Mouse (Mus musculus) left cerebral cortex, postnatal 10 days (tissue): ENCODE measurements around the gene Atp10a. TPM values are rescaled to one million over a fixed set of nuclear protein-coding genes. Genes with fewer than 3 reads are reported as not detected.

ENCODE experiments used
- DNase-seq, 2 experiments: peaks; one replicate each; pipeline ENCODE4 v3.0.0; 2021 to 2022; ENCODE audit warnings: low spot score in 2 of 2, mixed read lengths in 1 of 2; ENCODE audit errors: extremely low spot score in 1 of 2
- intact Hi-C: fragments of 180-260 bp; cut with DNase I; formaldehyde crosslinking; loops from one replicate; pipeline ENCODE4 v1.15.1; 2025
- total RNA-seq, 2 experiments: library from RNA; stranded (reverse); gene quantifications; 2 replicates each; pipeline ENCODE4 v1.2.3; 2021

Gene Atp10a
- total RNA-seq, 2 experiments from 2014 or later: 3.4 to 5.5 TPM

GRCm38 (mm10) chr7:58686573-58686972 lies 30.6 kb downstream of the Atp10a start:
- intact Hi-C loops: no loop called here
- DNase-seq: no peak

- intact Hi-C loops: no loop called here
- no peak for DNase-seq
Observed at GRCm38 (mm10) chr7:58686997-58687396, 31.0 kb downstream of the Atp10a start.

GRCm38 (mm10) chr7:58690069-58690923 lies 34.3 kb downstream of the Atp10a start:
- no peak for DNase-seq
- intact Hi-C loops: no loop called here

- intact Hi-C loops: no loop called here
- DNase-seq: no peak
Observed at GRCm38 (mm10) chr7:58690997-58691596, 35.1 kb downstream of the Atp10a start.

GRCm38 (mm10) chr7:58692704-58693103 lies 36.7 kb downstream of the Atp10a start:
- intact Hi-C loops: no loop called here
- DNase-seq: peak in 1 of 2 experiments; percentile 28

DNA sequence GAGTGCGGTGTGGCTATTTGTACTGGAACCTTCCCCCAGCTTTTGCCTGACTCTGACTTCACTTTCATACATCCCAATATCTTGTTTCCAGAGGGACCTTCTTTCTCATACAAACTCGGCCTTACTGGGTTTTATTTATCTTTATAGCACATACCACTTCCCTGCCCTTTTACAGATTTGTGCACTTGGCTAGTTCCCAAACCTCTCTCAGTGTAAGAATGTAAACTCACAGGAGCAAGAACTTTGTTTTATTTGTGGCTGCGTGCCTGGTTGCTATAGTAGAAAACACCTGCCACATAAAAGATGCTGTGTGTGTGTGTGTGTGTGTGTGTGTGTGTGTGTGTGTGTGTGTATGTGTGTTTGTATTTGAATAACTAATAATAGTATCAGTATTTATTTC lies 37.4 kb downstream of the Atp10a start:
- DNase-seq: no peak
- intact Hi-C loops: no loop called here

GRCm38 (mm10) chr7:58695661-58696060 lies 39.7 kb downstream of the Atp10a start:
- DNase-seq: no peak
- intact Hi-C loops: no loop called here

DNA sequence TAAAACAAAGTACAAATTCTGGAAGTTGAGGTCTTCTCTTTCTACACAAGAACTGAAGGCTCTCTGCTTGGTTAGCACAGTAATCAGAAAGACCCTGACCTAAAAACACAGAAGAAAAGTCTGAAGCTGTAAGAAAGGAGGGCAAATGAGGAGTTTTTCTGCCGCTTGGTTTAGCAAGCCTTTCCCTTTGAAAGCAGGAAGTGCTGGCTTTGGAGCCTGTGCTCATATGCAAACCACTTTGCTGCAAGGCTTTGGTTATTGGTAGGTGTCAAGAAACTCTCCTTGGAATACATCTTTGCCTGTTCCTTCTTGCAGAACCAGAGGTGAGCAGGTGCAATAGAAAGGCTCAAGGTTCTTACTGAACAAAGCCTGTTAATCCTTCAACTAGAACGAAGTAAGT lies 41.1 kb downstream of the Atp10a start:
- no peak for DNase-seq
- intact Hi-C loops: no loop called here

DNA sequence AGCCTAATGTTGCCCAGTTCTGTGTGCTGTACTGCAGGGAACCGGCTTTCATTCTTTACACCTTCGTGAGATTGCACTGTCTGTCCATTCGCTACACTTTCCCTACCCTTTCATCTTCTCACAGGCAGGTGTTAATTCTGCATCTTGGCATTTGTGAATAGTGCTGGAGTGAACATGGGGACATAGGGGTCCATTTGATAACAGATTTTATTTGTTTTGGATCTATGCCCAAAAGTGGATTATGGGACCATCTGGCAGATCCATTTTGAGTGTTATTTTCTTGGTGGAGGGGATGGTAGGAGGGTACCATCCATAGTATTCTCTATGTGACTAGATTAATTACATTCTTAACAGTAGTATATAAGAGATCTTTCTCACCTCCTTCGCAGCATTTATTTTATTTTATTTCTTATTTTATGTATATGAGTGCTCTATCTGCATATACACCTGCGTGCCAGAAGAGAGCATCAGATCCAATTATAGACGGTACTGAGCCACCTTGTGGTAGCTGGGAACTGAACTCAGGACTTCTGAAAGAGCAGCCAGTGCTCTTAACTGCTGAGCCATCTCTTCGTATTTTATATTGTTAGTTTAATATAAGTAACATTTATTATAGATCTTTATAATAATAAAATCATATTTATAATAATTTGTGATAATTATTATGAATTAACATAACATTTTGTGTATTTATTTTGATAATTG lies 42.9 kb downstream of the Atp10a start:
- DNase-seq: no peak
- intact Hi-C loops: no loop called here

GRCm38 (mm10) chr7:58701311-58701710 lies 45.3 kb downstream of the Atp10a start:
- no peak for DNase-seq
- intact Hi-C loops: no loop called here

GRCm38 (mm10) chr7:58705158-58705557 lies 49.2 kb downstream of the Atp10a start:
- no peak for DNase-seq
- intact Hi-C loops: no loop called here

GRCm38 (mm10) chr7:58709306-58709705 lies 53.3 kb downstream of the Atp10a start:
- intact Hi-C loops: no loop called here

GRCm38 (mm10) chr7:58710312-58710711 lies 54.3 kb downstream of the Atp10a start:
- no peak for DNase-seq
- intact Hi-C loops: no loop called here

More at GRCm38 (mm10) chr7:58709306-58709705, 53.3 kb downstream of the Atp10a start:
- no peak for DNase-seq

GRCm38 (mm10) chr7:58711811-58712210 lies 55.8 kb downstream of the Atp10a start:
- intact Hi-C loops: no loop called here
- no peak for DNase-seq

GRCm38 (mm10) chr7:58715576-58716144 lies 59.7 kb downstream of the Atp10a start:
- intact Hi-C loops: no loop called here
- DNase-seq: peak in 1 of 2 experiments; percentile 32

- DNase-seq: no peak
- intact Hi-C loops: no loop called here
Observed at GRCm38 (mm10) chr7:58716626-58717025, 60.7 kb downstream of the Atp10a start.

DNA sequence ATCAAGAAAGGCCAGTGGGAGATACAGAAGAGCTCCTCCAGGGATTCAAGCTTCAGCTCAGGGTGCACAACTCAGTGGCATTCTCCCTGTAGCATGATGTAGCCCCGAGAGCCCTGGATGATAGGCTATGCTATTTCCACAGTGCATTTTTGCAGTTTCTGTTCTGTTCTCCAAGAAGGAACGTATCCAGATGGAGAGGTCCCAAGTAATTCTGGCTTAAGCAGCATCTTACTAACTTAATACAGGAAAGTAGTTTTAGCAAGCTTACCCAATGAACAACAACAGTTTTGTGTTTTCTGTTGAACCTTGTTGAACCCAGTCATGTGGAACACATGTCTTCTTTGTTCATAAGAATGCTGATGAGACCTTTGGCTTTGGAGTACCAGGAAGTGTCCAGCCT lies 62.6 kb downstream of the Atp10a start:
- intact Hi-C loops: no loop called here
- no peak for DNase-seq

DNA sequence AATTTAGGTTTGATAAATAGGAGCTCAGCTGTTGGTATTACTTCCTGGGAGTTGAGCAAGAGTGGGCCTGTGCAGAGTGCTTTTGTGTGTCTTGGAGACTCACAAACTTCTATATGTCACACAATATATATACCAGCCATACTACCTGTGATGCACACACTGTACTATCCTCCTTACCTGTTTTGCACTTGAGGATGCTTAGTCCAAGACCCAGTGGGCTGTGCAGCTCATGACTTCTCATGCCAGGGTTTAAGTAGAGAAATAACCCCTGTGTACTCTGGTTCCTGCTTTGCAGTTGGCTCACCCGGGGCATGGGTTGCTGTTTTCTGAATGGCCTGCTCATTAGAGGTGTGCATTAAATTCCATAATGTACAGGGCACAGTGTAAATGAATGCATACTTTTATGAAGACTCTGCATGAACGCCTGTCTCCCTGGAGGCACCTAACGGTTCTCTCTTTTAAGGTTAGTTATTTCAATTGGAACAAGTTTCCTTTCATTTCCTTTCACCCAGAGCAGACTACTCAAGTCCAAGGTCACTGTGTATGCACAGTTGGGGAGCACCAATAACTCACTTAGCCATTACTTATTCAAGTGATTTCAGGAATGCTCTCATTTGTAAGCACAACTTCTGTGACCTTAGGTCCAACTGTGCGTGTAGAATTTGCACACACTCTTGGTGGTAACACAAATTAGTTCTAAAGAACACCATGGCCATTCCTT lies 63.4 kb downstream of the Atp10a start:
- intact Hi-C loops: no loop called here
- no peak for DNase-seq

DNA sequence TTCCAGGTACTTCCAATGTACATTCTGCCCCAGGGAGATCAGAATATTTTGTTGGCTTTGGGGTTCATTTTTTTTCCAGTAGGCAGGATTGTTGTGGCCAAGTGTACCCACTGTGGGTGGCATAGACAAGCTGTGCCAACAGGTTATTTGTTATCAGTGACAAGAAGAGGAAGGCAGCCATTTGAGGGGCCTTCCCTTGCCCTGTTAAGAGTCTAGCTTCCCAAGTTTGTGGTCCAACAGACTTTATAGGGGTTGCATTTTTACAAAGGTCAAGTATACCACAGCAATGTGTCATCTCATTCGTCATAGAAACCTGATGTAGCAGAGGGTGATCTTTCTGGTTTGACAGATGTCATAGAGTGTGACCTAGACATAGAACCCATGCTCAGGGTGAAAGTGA lies 66.3 kb downstream of the Atp10a start:
- intact Hi-C loops: no loop called here
- DNase-seq: no peak
